Mouse (Mus musculus): ENCODE measurements at regions not wholly inside any gene's neighbourhood (a gene's known extent, or its start where the extent isn't known, plus 50 kb on each side); places are given as distances from the start of the nearest gene placed in this dataset.

DNA sequence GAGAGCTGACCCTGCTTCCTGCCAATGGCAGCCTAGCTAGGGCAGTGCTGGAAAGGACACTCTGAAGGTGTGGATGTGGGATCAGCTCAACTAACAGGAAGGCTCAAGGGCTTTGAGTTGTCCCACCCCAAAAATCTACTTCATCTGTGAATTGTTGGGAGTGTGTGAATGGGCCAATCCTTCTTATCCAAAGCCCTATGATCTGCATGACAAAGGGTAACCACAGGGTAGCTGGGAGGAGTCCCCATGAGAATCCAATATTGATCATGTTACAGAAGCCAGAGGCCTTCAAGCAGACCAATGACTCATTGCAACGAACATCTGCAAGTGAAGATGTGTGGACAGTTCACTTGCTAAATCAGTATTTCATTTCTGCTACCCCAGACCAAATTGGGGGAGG, 51.1 kb upstream of the Adra1b start:
- H3K36me3 ChIP-seq (ENCODE audit: insufficient read depth), result no peaks in the 10 kb centered on the region
- ATAC-seq (no peak), DNase-seq (no peak)
- 81% methylated on average over 1 of the region's 1 CpGs for WGBS
- H3K4me1 ChIP-seq (ENCODE audit: insufficient read depth), result no peaks in the 10 kb centered on the region
- TF ChIP-seq CTCF (IDR thresholded peaks at IDR 0.05; ENCODE audit: low read depth), result no peak
- H3K9me3 ChIP-seq (ENCODE audit: low read length), result no peaks in the 10 kb centered on the region
- H3K27me3 ChIP-seq (ENCODE audit: insufficient read depth, low read length), result no peaks in the 10 kb centered on the region
- H3K27ac ChIP-seq (ENCODE audit: low read depth, low read length), result no peak overlapping the region
- no peak overlapping the region for H3K9ac ChIP-seq
- no peak overlapping the region for H3K4me3 ChIP-seq (ENCODE audit: low read depth, low read length)
- H3K4me2 ChIP-seq (ENCODE audit: low read depth), result no peak overlapping the region

GRCm38 (mm10) chr11:43958241-43958975, 57.4 kb upstream of the Adra1b start:
- H3K9me3 ChIP-seq (ENCODE audit: low read length), result no peaks in the 10 kb centered on the region
- no peak overlapping the region for H3K4me3 ChIP-seq (ENCODE audit: low read depth, low read length)
- ATAC-seq (no peak), DNase-seq (no peak)
- no peak overlapping the region for H3K9ac ChIP-seq
- no peaks in the 10 kb centered on the region for H3K4me1 ChIP-seq (ENCODE audit: insufficient read depth)
- no peaks in the 10 kb centered on the region for H3K27me3 ChIP-seq (ENCODE audit: insufficient read depth, low read length)
- WGBS, result 48% methylated on average over 3 of the region's 3 CpGs
- TF ChIP-seq CTCF (IDR thresholded peaks at IDR 0.05; ENCODE audit: low read depth), result no peak
- no peak overlapping the region for H3K4me2 ChIP-seq (ENCODE audit: low read depth)
- no peak overlapping the region for H3K27ac ChIP-seq (ENCODE audit: low read depth, low read length)
- H3K36me3 ChIP-seq (ENCODE audit: insufficient read depth), result no peaks in the 10 kb centered on the region

DNA sequence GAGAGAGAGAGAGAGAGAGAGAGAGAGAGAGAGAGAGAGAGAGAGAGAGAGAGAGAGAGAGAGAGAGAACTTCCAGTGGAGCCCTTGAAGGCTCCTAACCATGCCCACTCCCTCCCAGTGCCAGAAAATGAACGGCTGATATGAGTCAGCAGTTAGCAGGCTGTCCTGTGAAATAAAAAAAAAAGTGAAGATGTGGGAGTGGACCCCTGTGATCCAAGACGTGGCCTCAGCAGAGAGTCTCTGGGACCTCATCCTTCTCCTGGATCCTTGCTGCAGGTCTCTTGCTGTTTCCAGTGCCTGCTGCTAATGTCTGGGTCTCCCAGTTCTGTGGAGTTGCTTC, 57.9 kb upstream of the Adra1b start:
- Histone ChIP-seq H3K9me3 (ENCODE audit: low read length) (no peaks in the 10 kb centered on the region), H3K27ac (ENCODE audit: low read depth, low read length) (no peak overlapping the region), H3K4me2 (ENCODE audit: low read depth) (no peak overlapping the region), H3K36me3 (ENCODE audit: insufficient read depth) (no peaks in the 10 kb centered on the region), H3K4me3 (ENCODE audit: low read depth, low read length) (no peak overlapping the region), H3K9ac (no peak overlapping the region), H3K4me1 (ENCODE audit: insufficient read depth) (no peaks in the 10 kb centered on the region), H3K27me3 (ENCODE audit: insufficient read depth, low read length) (no peaks in the 10 kb centered on the region)
- TF ChIP-seq CTCF (IDR thresholded peaks at IDR 0.05; ENCODE audit: low read depth), result no peak
- 55% methylated on average over 2 of the region's 2 CpGs for WGBS
- no peak for ATAC-seq
- DNase-seq, result no peak

DNA sequence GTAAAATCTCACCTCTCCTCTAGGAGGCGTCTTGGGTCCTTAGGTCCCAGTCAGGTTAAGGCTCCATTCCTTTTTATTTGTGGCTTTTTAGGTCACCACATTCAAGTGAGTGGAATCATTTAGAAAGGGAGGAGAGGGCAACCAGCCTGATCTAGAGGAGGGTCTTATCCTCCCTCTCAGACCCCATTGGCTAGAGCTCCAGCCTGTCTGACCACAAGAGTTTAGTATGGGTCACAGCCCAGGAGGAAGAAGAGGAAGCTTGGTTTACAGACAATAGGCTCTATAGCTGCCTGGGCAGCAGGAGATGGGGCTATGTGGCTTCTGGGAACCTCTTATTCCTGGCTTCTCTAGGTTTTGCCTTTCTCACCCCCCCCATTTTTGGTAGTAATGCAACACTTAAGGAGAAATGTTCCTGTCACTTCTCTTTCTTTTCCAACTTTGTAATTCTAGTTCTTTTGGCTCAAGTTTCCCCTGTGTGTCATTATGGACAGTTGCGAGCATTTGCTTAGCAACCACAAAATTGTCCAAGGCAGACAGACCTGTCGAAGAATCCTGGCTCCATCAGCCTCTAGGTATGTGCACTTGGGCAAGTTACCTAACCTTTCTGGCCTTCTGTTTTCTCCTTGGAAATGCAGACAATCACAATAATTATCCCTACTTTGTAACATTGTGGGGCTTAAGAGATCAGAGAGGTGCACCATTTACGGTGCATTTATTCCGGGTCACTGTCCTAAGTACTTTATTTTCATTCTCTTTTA, 59.5 kb upstream of the Adra1b start:
- no peak overlapping the region for H3K9ac ChIP-seq
- no peak for TF ChIP-seq CTCF (IDR thresholded peaks at IDR 0.05; ENCODE audit: low read depth)
- no peaks in the 10 kb centered on the region for H3K27me3 ChIP-seq (ENCODE audit: insufficient read depth, low read length)
- no peaks in the 10 kb centered on the region for H3K36me3 ChIP-seq (ENCODE audit: insufficient read depth)
- ATAC-seq, result no peak
- H3K4me3 ChIP-seq (ENCODE audit: low read depth, low read length), result no peak overlapping the region
- no peak for DNase-seq
- H3K4me1 ChIP-seq (ENCODE audit: insufficient read depth), result no peaks in the 10 kb centered on the region
- H3K4me2 ChIP-seq (ENCODE audit: low read depth), result no peak overlapping the region
- H3K27ac ChIP-seq (ENCODE audit: low read depth, low read length), result no peak overlapping the region
- 68% methylated on average over 5 of the region's 5 CpGs for whole genome bisulfite sequencing
- no peaks in the 10 kb centered on the region for H3K9me3 ChIP-seq (ENCODE audit: low read length)

DNA sequence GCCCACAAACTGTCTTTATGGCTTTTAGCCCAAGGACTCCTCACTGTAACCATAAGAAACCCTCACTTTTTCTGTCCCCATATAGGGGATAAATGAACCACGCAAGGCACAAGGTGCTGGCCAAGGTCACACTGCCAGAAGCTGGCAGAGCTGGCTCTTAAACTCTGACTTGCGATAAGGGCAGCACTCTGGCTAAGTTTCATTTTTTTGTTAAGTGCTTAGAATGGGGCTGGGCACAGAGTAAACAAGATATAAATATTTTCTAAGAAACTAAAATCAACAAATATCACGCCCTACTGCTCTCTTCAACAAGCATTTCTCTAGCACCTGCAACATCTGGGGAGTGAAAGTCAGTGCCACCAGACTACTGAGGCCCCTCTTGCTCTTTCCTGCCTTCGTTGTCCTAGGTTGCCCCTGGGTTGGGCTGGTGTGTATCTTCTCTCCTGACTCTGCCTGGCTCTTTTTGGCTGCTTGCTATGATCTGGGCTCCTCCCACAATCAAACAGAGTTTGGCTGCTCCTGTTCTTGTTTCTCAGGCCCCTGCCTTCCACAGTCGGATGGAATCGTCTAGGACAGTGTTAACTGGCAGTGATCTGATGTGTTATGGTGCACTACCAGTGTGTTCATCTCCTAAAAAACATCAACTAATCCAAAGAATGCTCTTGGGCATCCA, 60.5 kb upstream of the Adra1b start:
- Histone ChIP-seq H3K4me3 (ENCODE audit: low read depth, low read length) (no peak overlapping the region), H3K9ac (no peak overlapping the region), H3K27ac (ENCODE audit: low read depth, low read length) (no peak overlapping the region), H3K9me3 (ENCODE audit: low read length) (no peaks in the 10 kb centered on the region), H3K27me3 (ENCODE audit: insufficient read depth, low read length) (no peaks in the 10 kb centered on the region), H3K4me1 (ENCODE audit: insufficient read depth) (no peaks in the 10 kb centered on the region), H3K36me3 (ENCODE audit: insufficient read depth) (no peaks in the 10 kb centered on the region), H3K4me2 (ENCODE audit: low read depth) (no peak overlapping the region)
- 88% methylated on average over 6 of the region's 6 CpGs for WGBS
- ATAC-seq (no peak), DNase-seq (no peak)
- no peak for TF ChIP-seq CTCF (IDR thresholded peaks at IDR 0.05; ENCODE audit: low read depth)

- Histone ChIP-seq H3K4me1 (ENCODE audit: insufficient read depth) (no peaks in the 10 kb centered on the region), H3K27me3 (ENCODE audit: insufficient read depth, low read length) (no peaks in the 10 kb centered on the region), H3K4me3 (ENCODE audit: low read depth, low read length) (no peak overlapping the region), H3K36me3 (ENCODE audit: insufficient read depth) (no peaks in the 10 kb centered on the region), H3K9ac (no peak overlapping the region), H3K9me3 (ENCODE audit: low read length) (no peaks in the 10 kb centered on the region), H3K27ac (ENCODE audit: low read depth, low read length) (no peak overlapping the region), H3K4me2 (ENCODE audit: low read depth) (no peak overlapping the region)
- no peak for TF ChIP-seq CTCF (IDR thresholded peaks at IDR 0.05; ENCODE audit: low read depth)
- ATAC-seq (no peak), DNase-seq (no peak)
- WGBS, result 83% methylated on average over 1 of the region's 1 CpGs
These were observed 66.8 kb upstream of the Adra1b start for GRCm38 (mm10) chr11:43967764-43968163.

- H3K4me3 ChIP-seq (ENCODE audit: low read depth, low read length), result no peak overlapping the region
- DNase-seq (no peak), ATAC-seq (no peak)
- H3K36me3 ChIP-seq (ENCODE audit: insufficient read depth), result no peaks in the 10 kb centered on the region
- no peaks in the 10 kb centered on the region for H3K27me3 ChIP-seq (ENCODE audit: insufficient read depth, low read length)
- no peaks in the 10 kb centered on the region for H3K4me1 ChIP-seq (ENCODE audit: insufficient read depth)
- H3K9me3 ChIP-seq (ENCODE audit: low read length), result no peaks in the 10 kb centered on the region
- no peak overlapping the region for H3K27ac ChIP-seq (ENCODE audit: low read depth, low read length)
- no peak overlapping the region for H3K4me2 ChIP-seq (ENCODE audit: low read depth)
- no peak overlapping the region for H3K9ac ChIP-seq
- 71% methylated on average over 3 of the region's 3 CpGs for WGBS
- no peak for TF ChIP-seq CTCF (IDR thresholded peaks at IDR 0.05; ENCODE audit: low read depth)
These were observed 70.9 kb upstream of the Adra1b start for GRCm38 (mm10) chr11:43971886-43972285.
